Mouse (Mus musculus): ENCODE results near the gene Myh7. TPM values are rescaled to one million over a fixed set of nuclear protein-coding genes. Genes with fewer than 3 reads are reported as not detected.
"Not testable (repeated sequence)": the region's sequence is repeated elsewhere in the genome, so short reads cannot be mapped to it uniquely, and the experiment has no call there.

Myh7 gene
- polyA plus RNA-seq, 1 experiment from 2014 or later = 7.6 TPM

DNA sequence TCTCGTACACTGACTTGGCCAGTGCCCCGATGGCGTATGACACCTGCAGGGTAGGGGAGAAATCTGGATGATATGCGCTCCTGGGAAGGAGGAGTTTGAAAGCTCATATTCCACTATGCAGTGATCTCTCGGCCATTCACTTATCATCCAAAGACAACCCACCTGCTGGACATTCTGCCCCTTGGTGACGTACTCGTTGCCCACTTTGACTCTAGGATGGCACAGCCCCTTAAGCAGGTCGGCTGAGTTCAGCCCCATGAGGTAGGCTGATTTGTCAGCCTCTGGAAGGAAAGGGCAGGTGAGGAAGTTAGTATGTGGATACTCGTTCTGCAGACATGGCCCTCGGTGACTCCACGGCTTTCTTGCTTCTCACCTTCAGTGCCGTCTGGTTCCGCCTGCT is 5.5 kb downstream of the Myh7 start:
- 91% methylated on average over 13 of the region's 13 CpGs for WGBS
- Histone ChIP-seq H3K27ac (replicated peaks) (no peak overlapping the region), H3K4me2 (no peak overlapping the region), H3K9me3 (no peaks in the 10 kb centered on the region), H3K4me1 (replicated peaks) (no peaks in the 10 kb centered on the region), H3K9ac (no peak overlapping the region), H3K36me3 (no peaks in the 10 kb centered on the region), H3K4me3 (no peak overlapping the region), H3K27me3 (no peaks in the 10 kb centered on the region)
- no peak for ATAC-seq (ENCODE audit: low read depth)

DNA sequence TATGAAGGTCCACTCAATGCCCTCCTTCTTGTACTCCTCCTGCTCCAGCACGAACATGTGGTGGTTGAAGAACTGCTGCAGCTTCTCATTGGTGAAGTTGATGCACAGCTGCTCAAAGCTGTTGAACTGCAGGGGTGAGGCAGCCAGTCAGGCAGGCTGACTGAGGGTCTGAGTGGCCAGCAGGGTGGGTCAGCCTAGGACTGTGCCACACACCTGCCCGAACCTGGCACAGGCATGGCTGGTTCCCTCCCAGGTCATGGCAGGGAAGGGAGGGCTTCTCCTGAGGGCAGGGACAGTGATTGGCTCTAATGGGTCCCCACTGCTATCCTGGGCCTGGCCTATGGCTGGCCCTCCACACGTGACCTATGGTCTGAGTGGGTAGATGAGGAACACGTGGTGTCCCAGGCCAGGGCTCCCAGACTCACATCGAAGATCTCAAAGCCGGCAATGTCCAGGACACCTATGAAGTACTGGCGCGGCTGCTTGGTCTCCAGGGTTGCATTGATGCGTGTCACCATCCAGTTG is 6.0 kb downstream of the Myh7 start:
- ATAC-seq (ENCODE audit: low read depth); H3K27me3 ChIP-seq; H3K9me3 ChIP-seq; H3K36me3 ChIP-seq; H3K4me2 ChIP-seq; H3K4me3 ChIP-seq; H3K27ac ChIP-seq (replicated peaks); H3K4me1 ChIP-seq (replicated peaks); H3K9ac ChIP-seq: not testable (repeated sequence)
- 90% methylated on average over 9 of the region's 9 CpGs for WGBS

DNA sequence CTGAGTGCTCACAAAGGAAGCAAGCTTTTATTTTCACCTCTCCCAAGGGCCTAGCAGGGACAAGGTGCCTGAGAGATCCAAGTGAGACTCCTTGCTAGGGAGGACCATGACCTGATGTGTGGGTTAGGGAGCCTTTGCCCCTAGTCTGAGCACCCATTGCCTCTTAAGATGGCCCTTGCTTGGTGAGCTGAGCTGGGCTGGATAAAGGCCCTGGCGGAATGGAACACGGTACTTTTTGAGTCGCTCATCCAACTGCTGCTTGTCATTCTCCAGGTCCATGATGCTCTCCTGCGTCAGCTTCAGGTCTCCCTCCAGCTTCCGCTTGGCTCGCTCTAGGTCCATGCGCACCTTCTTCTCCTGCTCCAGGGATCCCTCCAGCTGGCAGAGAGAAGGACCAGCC is 12.5 kb downstream of the Myh7 start:
- ATAC-seq (ENCODE audit: low read depth) = no peak
- 96% methylated on average over 7 of the region's 7 CpGs for WGBS
- no peak overlapping the region for H3K9ac ChIP-seq

DNA sequence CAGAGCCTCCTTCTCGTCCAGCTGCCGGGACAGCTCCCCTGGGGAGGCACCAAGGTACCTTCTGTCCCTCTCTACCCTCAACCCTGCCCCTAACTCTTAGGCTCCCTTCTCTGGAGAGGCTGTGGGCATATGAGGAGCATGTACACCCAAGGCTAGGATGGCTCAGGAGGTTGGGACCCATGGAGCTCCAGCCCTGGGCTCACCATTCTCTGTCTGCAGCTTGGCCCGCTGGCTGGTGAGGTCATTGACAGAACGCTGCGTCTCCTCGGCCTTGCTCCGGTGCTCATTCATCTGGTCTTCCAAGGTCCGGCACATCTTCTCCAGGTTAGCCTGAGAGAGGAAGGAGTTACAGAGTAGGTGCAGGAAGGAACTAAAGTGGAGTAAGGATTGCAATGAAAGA is 15.8 kb downstream of the Myh7 start:
- 93% methylated on average over 8 of the region's 8 CpGs for whole genome bisulfite sequencing

More for the DNA sequence above, 12.5 kb downstream of the Myh7 start:
- H3K27me3 ChIP-seq = no peaks in the 10 kb centered on the region; the same call in 1 of the 2 replicates
- H3K9me3 ChIP-seq = no peaks in the 10 kb centered on the region
- H3K27ac ChIP-seq (replicated peaks) = no peak overlapping the region
- no peak overlapping the region for H3K4me2 ChIP-seq
- no peak overlapping the region for H3K4me3 ChIP-seq
- H3K36me3 ChIP-seq = no peaks in the 10 kb centered on the region
- no peaks in the 10 kb centered on the region for H3K4me1 ChIP-seq (replicated peaks)

DNA sequence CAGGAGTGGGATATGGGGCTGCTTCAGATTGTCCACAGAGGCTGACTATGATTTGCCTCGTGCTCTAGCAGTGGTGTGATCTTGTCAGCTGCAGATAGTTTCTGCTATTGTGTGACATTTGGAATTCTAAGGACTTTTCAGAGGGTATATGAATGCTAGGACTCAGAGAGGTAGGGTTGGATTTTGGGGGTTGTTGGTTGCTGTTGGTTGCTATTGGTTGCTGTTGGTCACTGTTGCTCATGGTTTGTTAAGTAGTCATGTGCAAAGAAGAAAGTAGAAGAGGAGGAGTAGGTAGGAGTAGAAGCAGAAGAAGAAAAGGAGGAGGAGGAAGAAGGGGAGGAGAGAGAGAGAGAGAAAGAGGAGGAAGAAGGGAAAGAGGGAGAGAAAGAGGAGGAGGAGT is 17.8 kb downstream of the Myh7 start, which contains the start of gene Gm17428:
Gene Gm17428 (plus strand): TSS at position 301 of the 400 bp plus-strand sequence.
- Histone ChIP-seq H3K4me1 (replicated peaks) (peaks cover 15% of the 10 kb centered on the region), H3K27ac (replicated peaks) (no peak within 1 kb of the TSS), H3K4me3 (no peak within 1 kb of the TSS), H3K27me3 (no peaks in the 10 kb centered on the region; the same call in 1 of the 2 replicates), H3K36me3 (no peaks in the 10 kb centered on the region), H3K9ac (no peak within 1 kb of the TSS), H3K4me2 (no peak within 1 kb of the TSS), H3K9me3 (no peaks in the 10 kb centered on the region)
- 78% methylated on average over 1 of the region's 1 CpGs for WGBS
- ATAC-seq (ENCODE audit: low read depth) = no peak

More for the DNA sequence above, 15.8 kb downstream of the Myh7 start:
- peaks cover 11% of the 10 kb centered on the region for H3K4me1 ChIP-seq (replicated peaks)
- H3K27me3 ChIP-seq = no peaks in the 10 kb centered on the region; the same call in 1 of the 2 replicates
- no peak for ATAC-seq (ENCODE audit: low read depth)
- no peak overlapping the region for H3K9ac ChIP-seq
- no peaks in the 10 kb centered on the region for H3K36me3 ChIP-seq
- H3K27ac ChIP-seq (replicated peaks) = no peak overlapping the region
- no peak overlapping the region for H3K4me3 ChIP-seq
- H3K9me3 ChIP-seq = no peaks in the 10 kb centered on the region
- H3K4me2 ChIP-seq = no peak overlapping the region

DNA sequence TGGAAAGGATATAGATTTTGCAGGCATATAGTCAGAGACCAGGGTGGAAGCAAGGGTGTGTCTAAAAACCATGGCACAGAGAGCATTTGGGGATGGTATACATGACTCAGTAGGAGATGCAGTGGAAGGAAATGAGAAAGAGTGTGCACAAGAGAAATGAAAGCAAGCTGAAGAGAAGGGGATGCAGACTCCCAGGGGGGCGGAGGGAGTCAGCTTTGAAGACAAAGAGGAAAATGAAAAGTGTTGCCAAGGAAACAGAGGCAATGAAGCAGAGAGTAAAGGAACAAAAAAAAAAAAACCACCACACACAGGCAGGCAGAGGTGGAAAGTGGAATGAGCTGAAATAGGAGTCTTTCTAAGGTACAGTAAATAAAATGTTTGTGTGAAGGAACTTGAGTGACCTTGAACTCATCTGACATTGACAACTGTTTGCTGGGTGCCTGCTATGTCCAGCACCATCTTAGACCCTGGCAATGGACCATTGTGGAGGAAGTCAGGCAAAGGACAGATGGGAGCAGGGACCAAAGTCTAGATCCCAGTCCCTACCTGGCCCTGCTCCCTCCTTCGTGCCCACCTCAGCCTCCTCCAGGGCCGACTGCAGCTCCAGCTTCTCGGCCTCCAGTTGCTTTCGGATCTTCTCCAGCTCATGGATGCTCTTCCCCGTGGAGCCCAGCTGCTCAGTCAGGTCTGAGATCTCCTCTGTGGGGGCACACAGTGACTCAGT is 20.2 kb downstream of the Myh7 start:
- Histone ChIP-seq H3K4me2 (no peak overlapping the region), H3K4me3 (no peak overlapping the region), H3K36me3 (no peaks in the 10 kb centered on the region), H3K9ac (no peak overlapping the region), H3K27ac (replicated peaks) (peak overlapping the region; percentile 74), H3K27me3 (no peaks in the 10 kb centered on the region; the same call in 1 of the 2 replicates), H3K4me1 (replicated peaks) (peaks cover 15% of the 10 kb centered on the region), H3K9me3 (no peaks in the 10 kb centered on the region)
- peak; percentile 68; the same call in 1 of the 2 replicates for ATAC-seq (ENCODE audit: low read depth)
- 70% methylated on average over 6 of the region's 6 CpGs for WGBS

DNA sequence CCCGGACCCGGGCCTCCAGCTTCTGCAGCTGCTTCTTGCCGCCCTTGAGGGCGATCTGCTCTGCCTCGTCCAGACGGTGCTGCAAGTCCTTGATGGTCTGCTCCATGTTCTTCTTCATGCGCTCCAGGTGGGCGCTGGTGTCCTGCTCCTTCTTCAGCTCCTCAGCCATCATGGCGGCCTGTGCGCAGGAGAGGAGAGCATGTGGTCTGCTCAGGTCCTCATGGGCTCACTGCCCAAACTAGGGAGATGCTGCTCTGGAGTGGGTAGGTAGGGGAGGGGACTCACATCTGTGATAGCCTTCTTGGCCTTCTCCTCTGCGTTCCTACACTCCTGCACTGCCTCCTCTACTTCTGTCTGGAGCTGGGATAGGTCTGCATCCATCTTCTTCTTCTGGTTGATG is 21.6 kb downstream of the Myh7 start:
- not testable (repeated sequence) for H3K4me2 ChIP-seq; H3K4me3 ChIP-seq; H3K27ac ChIP-seq (replicated peaks); ATAC-seq (ENCODE audit: low read depth); H3K9ac ChIP-seq; H3K27me3 ChIP-seq; H3K9me3 ChIP-seq; H3K36me3 ChIP-seq
- H3K4me1 ChIP-seq (replicated peaks) = peaks cover 15% of the 10 kb centered on the region
- 90% methylated on average over 7 of the region's 11 CpGs for WGBS

DNA sequence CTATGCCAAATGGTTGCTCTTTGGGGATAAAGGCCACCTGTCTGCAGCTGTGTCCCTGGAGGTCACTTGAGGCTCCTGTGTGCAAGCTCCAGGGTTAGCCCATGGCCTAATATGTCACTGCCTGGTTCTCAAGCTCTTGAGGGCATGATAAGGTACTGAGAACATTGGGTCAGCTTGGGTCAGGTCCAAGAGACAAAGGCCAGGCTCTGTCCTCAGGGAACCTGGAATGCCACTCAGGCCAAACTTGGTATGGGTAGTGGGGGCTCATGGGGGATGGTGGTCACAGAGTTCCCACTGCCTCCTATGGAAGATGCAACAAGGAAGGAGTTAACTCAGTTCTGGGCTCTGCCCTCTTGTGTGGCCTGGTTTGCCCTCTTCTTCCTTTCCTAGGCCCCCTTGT is 26.1 kb downstream of the Myh7 start:
- ATAC-seq (ENCODE audit: low read depth) = no peak
- H3K9ac ChIP-seq = no peak overlapping the region
- H3K9me3 ChIP-seq = no peaks in the 10 kb centered on the region

DNA sequence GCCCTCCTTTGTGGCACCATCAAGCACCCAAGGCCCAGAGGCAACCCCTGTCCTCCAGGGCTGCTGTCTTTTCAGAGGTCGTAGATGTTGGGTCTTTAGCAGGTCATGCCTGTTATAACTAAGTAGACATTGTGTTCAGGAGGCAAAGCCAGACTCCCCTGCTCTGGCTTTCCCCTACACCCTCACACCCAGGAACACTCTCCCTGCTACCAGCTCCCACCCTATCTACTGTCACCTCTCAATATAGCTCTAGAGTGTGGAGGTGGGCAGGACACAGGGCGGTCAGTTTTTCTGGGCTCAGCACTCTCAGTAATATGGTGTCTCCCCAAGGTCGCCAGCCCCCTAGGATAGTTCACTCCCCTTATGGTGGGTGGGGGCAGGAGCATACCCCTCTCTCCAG is 26.6 kb downstream of the Myh7 start:
- no peak for ATAC-seq (ENCODE audit: low read depth)
- H3K27ac ChIP-seq (replicated peaks) = no peak overlapping the region
- H3K9ac ChIP-seq = no peak overlapping the region
- no peaks in the 10 kb centered on the region for H3K36me3 ChIP-seq
- no peaks in the 10 kb centered on the region for H3K27me3 ChIP-seq
- peaks cover 5% of the 10 kb centered on the region; the same call in 1 of the 2 replicates for H3K4me1 ChIP-seq (replicated peaks)
- no peak overlapping the region for H3K4me3 ChIP-seq
- H3K4me2 ChIP-seq = no peak overlapping the region
- H3K9me3 ChIP-seq = no peaks in the 10 kb centered on the region
- WGBS = 76% methylated on average over 3 of the region's 3 CpGs

More for the DNA sequence above, 26.1 kb downstream of the Myh7 start:
- no peaks in the 10 kb centered on the region for H3K27me3 ChIP-seq
- peaks cover 6% of the 10 kb centered on the region; the same call in 1 of the 2 replicates for H3K4me1 ChIP-seq (replicated peaks)
- no peak overlapping the region for H3K4me2 ChIP-seq
- H3K4me3 ChIP-seq = no peak overlapping the region
- no peaks in the 10 kb centered on the region for H3K36me3 ChIP-seq
- no peak overlapping the region for H3K27ac ChIP-seq (replicated peaks)

DNA sequence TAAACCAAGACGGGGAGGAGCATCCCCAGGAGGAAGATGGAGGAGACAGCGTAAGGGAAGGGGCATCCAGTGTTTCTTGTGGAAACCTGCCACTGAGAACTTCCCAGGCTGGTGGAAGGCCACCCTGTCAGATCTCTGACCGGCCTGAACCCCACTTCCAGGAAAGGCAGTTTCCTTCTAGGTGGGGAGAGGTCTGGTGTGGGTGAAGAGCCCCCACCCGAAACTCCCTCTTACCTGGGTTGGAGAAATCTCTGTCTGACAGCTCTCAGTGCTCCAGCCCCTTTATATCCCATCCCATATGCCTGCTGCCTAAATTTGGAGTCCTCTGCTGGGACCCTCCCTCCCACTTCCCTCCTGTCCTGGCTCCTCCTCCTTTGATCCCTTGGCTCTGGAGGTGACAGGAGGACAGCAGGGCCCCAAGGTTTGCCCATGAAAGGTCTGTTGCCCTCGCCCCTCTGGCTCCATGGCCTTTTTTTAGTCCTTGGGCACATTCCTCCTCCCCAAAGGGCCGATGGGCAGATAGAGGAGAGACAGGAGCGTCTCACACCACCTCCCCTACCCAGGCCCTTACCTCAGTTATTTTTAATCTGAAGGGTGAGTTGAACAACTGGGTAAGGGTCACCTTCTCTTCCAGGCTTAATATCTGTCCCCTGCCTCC is 28.0 kb downstream of the Myh7 start, which contains the start of gene Myh6:
Gene Myh6 (minus strand): TSS at position 608 of the 658 bp plus-strand sequence.
- H3K4me1 ChIP-seq (replicated peaks) = peaks cover 5% of the 10 kb centered on the region; the same call in 1 of the 2 replicates
- H3K27ac ChIP-seq (replicated peaks) = no peak within 1 kb of the TSS
- no peaks in the 10 kb centered on the region for H3K36me3 ChIP-seq
- ATAC-seq (ENCODE audit: low read depth) = no peak
- H3K9me3 ChIP-seq = no peaks in the 10 kb centered on the region
- H3K9ac ChIP-seq = no peak within 1 kb of the TSS
- H3K4me2 ChIP-seq = no peak within 1 kb of the TSS
- 73% methylated on average over 7 of the region's 7 CpGs for WGBS
- H3K4me3 ChIP-seq = no peak within 1 kb of the TSS
- H3K27me3 ChIP-seq = no peaks in the 10 kb centered on the region

DNA sequence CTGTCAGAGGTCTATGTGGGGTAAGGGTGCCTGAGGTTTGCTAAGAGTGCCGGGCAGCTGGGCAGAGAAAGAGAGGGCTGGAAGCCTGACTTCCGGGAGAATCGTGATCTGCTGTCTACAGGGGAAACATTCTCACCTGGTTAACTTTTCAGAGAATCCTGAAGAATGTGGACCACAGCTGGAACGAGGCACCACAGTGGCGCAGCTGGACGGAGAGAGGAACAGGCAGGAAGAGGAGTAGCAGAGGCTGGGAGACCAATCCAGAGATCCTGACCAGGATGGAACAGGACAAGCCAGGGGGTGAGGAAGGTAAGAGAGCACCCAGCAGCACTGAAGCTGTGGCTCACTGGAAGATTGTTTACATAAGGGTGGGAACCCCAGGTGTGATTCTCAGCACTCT is 28.8 kb downstream of the Myh7 start:
- ATAC-seq (ENCODE audit: low read depth) = no peak
- Histone ChIP-seq H3K4me3 (no peak overlapping the region), H3K9ac (no peak overlapping the region), H3K27ac (replicated peaks) (no peak overlapping the region), H3K9me3 (no peaks in the 10 kb centered on the region), H3K27me3 (no peaks in the 10 kb centered on the region), H3K36me3 (no peaks in the 10 kb centered on the region), H3K4me2 (no peak overlapping the region), H3K4me1 (replicated peaks) (peaks cover 5% of the 10 kb centered on the region; the same call in 1 of the 2 replicates)
- 76% methylated on average over 6 of the region's 6 CpGs for WGBS

DNA sequence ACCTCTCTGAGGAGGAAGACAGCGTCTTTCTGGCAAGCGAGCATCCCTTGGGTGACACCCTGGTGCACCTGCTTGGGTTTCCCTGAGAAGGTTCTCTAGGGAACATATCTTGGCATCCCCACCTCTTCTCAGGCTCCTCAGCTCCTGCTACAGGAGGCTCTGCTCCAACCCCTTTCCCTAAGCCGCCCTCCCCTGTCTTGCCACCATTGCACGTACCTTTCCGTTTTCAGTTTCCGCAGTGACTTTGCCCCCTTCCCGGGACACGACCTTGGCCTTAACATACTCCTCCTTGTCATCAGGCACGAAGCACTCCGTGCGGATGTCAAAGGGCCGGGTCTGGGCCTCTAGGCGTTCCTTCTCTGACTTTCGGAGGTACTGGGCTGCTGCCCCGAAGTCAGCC is 29.4 kb downstream of the Myh7 start:
- H3K36me3 ChIP-seq = no peaks in the 10 kb centered on the region
- H3K4me2 ChIP-seq = no peak overlapping the region
- no peak for ATAC-seq (ENCODE audit: low read depth)
- H3K27ac ChIP-seq (replicated peaks) = no peak overlapping the region
- 87% methylated on average over 15 of the region's 15 CpGs for WGBS
- H3K9me3 ChIP-seq = no peaks in the 10 kb centered on the region
- H3K9ac ChIP-seq = no peak overlapping the region
- no peaks in the 10 kb centered on the region for H3K27me3 ChIP-seq
- peaks cover 5% of the 10 kb centered on the region; the same call in 1 of the 2 replicates for H3K4me1 ChIP-seq (replicated peaks)
- H3K4me3 ChIP-seq = no peak overlapping the region

Data from neural tube, embryonic 13.5 days (tissue).